Mouse (Mus musculus) neural tube, embryonic 13.5 days (tissue): ENCODE measurements around the gene Trim47. TPM values are rescaled to one million over a fixed set of nuclear protein-coding genes. Genes with fewer than 3 reads are reported as not detected.
A peak's percentile ranks its signal among the peaks of the same experiment; 100 is the strongest.

Experiments used
- ATAC-seq: fragments of 200-750 bp; cut with Nextera tagmentation; 2 replicates; pipeline ENCODE4 v1.8.0; 2017; ENCODE audit warnings: low read depth, mild to moderate bottlenecking, moderate TSS enrichment, moderate library complexity
- H3K27ac ChIP-seq: fragments of 300-500 bp; sonication (generic); replicated peaks from 2 replicates; pipeline ENCODE4 v1.5.1; 2015; ENCODE audit warnings: moderate library complexity, mild to moderate bottlenecking, inconsistent platforms
- H3K27me3 ChIP-seq: fragments of 300-500 bp; sonication (generic); 2 replicates; pipeline ENCODE4 v1.6.1; 2015; ENCODE audit warnings: mild to moderate bottlenecking, inconsistent platforms
- H3K36me3 ChIP-seq: fragments of 300-500 bp; sonication (generic); 2 replicates; pipeline ENCODE4 v1.6.1; 2015; ENCODE audit warnings: mild to moderate bottlenecking, inconsistent platforms
- H3K4me1 ChIP-seq: fragments of 300-500 bp; sonication (generic); replicated peaks from 2 replicates; pipeline ENCODE4 v1.6.1; 2015; ENCODE audit warnings: inconsistent platforms
- H3K4me2 ChIP-seq: fragments of 300-500 bp; sonication (generic); 2 replicates; pipeline ENCODE4 v1.6.1; 2015; ENCODE audit warnings: inconsistent platforms, mild to moderate bottlenecking, moderate library complexity
- H3K4me3 ChIP-seq: fragments of 300-500 bp; sonication (generic); 2 replicates; pipeline ENCODE4 v1.5.1; 2015; ENCODE audit warnings: mild to moderate bottlenecking, inconsistent platforms
- H3K9ac ChIP-seq: fragments of 300-500 bp; sonication (generic); 2 replicates; pipeline ENCODE4 v1.6.1; 2015; ENCODE audit warnings: moderate library complexity, mild to moderate bottlenecking, inconsistent platforms
- H3K9me3 ChIP-seq: fragments of 300-500 bp; sonication (generic); 2 replicates; pipeline ENCODE4 v1.6.1; 2016; ENCODE audit warnings: inconsistent platforms
- WGBS: fragments of 180-500 bp; shearing (Covaris S2); methylation state at CpG from one replicate; pipeline ENCODE4 v1.1.7; 2015; 5-methylcytosine and 5-hydroxymethylcytosine counted together
- polyA plus RNA-seq: library from polyadenylated mRNA; unstranded; fragments of >200 nt; fragmentation: Nextera tagmentation; extraction: Ambion mirVana; gene quantifications from 2 replicates; pipeline ENCODE4 v1.2.1, GENCODE M21; 2015

Trim47 gene
- polyA plus RNA-seq, 1 experiment from 2014 or later: 4.3 TPM

DNA sequence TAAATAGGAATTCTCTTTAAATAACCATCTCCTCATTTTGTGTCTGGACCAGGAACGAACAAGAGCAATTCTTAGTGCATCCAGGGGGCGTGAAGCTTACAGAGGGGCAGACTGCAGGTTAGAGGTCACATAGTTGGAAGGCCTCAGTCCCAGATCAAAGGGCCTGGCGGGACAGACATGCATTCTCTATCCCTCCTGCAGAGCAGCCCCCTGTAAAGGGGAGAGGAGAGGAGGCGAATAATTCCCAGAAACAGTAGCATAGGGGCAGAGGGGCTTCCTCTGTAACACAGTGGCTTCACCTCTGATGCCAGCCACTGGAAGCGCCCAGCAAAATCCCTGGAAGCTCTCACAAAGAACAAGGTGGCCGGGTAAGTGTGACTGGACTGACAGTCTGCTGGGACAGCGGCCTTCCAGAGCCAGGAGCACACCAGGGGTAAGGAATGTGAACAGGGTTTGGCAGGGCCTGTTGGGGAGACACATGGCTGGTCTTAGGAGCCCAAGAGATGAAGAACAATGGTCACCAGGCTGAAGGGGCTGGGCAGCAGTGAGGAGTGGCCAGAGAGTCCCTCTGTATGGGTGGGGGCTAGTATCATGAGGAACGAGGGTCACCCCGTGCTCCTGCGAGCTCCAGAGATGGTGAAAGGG, 48.2 kb downstream of the Trim47 start:
- Histone ChIP-seq H3K4me2 (peak overlapping the region; percentile 59), H3K9me3 (no peaks in the 10 kb centered on the region), H3K9ac (peak overlapping the region; percentile 47; the same call in 1 of the 2 replicates), H3K4me3 (no peak overlapping the region), H3K27me3 (no peaks in the 10 kb centered on the region), H3K4me1 (peaks cover 23% of the 10 kb centered on the region), H3K36me3 (peaks cover 51% of the 10 kb centered on the region), H3K27ac (peak overlapping the region; percentile 46; the same call in 1 of the 2 replicates)
- WGBS: 25% methylated on average over 10 of the region's 10 CpGs
- ATAC-seq: no peak

DNA sequence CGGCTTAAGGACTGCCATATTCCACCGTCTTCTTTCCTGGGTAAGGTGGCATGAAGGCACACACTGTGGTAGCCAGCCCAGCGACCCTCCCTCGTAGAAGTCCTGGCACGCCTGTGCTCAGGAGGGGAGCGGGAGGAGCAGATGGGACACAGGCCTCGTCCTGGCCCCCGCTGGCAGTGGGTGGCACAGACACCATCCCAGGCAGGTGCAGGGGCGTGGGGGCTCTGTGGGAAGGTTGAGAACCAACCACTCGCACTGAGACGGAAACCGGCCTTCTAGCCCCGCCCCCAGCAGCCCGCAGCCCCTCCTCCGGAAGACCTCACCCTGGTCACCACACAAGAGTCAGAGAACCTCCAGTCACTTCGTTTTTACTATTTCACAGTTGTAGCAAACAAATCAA, 48.8 kb downstream of the Trim47 start:
- 8% methylated on average over 16 of the region's 16 CpGs for WGBS
- peak overlapping the region; percentile 59 for H3K4me2 ChIP-seq
- H3K4me1 ChIP-seq: peaks cover 23% of the 10 kb centered on the region
- peak overlapping the region; percentile 69 for H3K9ac ChIP-seq
- peaks cover 46% of the 10 kb centered on the region for H3K36me3 ChIP-seq
- H3K9me3 ChIP-seq: no peaks in the 10 kb centered on the region
- H3K4me3 ChIP-seq: peak overlapping the region; percentile 31
- ATAC-seq: peak; percentile 53
- no peaks in the 10 kb centered on the region for H3K27me3 ChIP-seq
- H3K27ac ChIP-seq: no peak overlapping the region

DNA sequence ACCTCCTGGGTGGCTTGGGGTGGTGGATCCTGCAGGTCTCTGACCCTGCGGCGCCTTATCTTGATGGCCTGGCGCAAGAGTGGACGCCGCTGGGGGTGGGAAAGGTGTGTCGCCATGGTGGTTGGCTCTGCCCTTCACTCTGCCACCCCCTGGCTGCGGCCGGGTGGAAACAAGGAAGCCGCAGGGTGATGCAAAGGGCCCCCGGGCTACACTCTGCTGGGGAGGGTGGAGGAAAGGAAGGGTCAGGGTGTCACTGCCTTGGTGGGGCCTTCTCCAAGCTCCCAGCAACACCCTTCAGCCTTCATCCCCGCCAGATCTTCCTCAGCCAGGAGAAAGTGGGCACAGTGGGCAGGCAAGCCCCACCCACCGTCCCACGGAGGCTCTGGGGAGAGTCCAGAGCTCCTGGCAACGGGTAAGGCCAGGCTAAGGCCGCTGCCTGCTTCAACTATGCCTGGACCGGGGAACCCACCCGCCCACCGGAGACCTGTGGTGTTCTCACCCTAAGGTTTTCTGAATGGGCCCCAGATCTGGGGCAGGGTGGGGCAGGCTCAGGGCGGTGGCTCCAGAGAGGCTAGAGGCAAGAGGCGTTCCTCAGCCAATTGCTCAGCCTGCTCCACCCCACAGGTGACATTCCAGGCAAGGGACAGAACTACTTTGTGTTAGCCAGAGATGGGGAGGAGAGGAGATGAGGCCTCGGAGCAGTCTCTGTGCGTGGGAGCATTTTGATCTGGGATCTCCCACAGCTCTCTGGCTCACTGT, 49.4 kb downstream of the Trim47 start, which contains the start of gene Unc13d:
Gene Unc13d (minus strand): TSS at position 516 of the 759 bp plus-strand sequence.
- peaks cover 41% of the 10 kb centered on the region for H3K36me3 ChIP-seq
- H3K27ac ChIP-seq: peak within 1 kb of the TSS; percentile 46; the same call in 1 of the 2 replicates
- peak within 1 kb of the TSS; percentile 31 for H3K4me3 ChIP-seq
- H3K9me3 ChIP-seq: no peaks in the 10 kb centered on the region
- H3K4me1 ChIP-seq: peaks cover 23% of the 10 kb centered on the region
- ATAC-seq: no peak
- peak within 1 kb of the TSS; percentile 69 for H3K9ac ChIP-seq
- no peaks in the 10 kb centered on the region for H3K27me3 ChIP-seq
- peak within 1 kb of the TSS; percentile 59 for H3K4me2 ChIP-seq
- WGBS: 70% methylated on average over 22 of the region's 22 CpGs

DNA sequence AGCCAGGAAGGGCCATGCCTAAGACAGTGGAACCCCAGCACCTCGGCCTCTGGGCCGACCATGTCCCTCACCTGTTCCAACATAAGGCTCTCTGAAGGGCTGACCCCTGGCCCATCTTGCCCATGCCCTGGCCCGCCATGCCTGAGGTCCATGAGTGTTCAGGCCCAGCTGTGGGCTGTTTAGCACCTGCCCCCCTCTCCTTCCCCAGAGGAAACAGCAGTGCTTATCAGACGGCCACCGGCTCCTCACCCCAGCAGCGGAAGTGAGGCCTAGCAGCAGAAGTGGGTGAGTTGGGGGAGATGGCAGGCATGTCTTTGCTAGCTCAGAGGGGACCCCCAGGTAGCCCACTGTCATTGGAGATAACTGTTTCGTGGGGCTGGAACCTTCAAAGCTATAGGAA, 50.2 kb downstream of the Trim47 start:
- no peak overlapping the region for H3K4me2 ChIP-seq
- H3K27ac ChIP-seq: no peak overlapping the region
- peaks cover 33% of the 10 kb centered on the region for H3K36me3 ChIP-seq
- WGBS: 79% methylated on average over 7 of the region's 7 CpGs
- no peaks in the 10 kb centered on the region for H3K9me3 ChIP-seq
- H3K4me1 ChIP-seq: peaks cover 23% of the 10 kb centered on the region
- no peak overlapping the region for H3K9ac ChIP-seq
- ATAC-seq: no peak
- no peaks in the 10 kb centered on the region for H3K27me3 ChIP-seq
- H3K4me3 ChIP-seq: no peak overlapping the region

DNA sequence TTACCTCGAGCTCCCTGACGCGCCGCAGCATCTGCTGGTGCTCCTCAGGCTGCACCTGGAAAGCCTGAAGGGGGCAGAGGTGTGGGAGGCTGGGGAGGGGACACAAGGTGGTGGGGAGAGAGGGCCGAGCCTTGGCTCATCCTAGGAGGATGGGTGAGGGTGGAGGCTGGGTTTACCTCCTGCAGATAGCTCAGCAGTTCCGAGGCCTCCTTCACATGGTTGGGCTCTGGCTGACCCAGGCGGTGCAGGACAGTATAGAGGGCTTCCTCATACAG, 50.8 kb downstream of the Trim47 start:
- H3K4me1 ChIP-seq: peaks cover 23% of the 10 kb centered on the region
- no peak overlapping the region for H3K4me3 ChIP-seq
- WGBS: 73% methylated on average over 7 of the region's 7 CpGs
- no peaks in the 10 kb centered on the region for H3K27me3 ChIP-seq
- H3K9ac ChIP-seq: no peak overlapping the region
- no peak for ATAC-seq
- no peaks in the 10 kb centered on the region for H3K9me3 ChIP-seq
- H3K4me2 ChIP-seq: no peak overlapping the region
- H3K36me3 ChIP-seq: peaks cover 26% of the 10 kb centered on the region
- no peak overlapping the region for H3K27ac ChIP-seq

DNA sequence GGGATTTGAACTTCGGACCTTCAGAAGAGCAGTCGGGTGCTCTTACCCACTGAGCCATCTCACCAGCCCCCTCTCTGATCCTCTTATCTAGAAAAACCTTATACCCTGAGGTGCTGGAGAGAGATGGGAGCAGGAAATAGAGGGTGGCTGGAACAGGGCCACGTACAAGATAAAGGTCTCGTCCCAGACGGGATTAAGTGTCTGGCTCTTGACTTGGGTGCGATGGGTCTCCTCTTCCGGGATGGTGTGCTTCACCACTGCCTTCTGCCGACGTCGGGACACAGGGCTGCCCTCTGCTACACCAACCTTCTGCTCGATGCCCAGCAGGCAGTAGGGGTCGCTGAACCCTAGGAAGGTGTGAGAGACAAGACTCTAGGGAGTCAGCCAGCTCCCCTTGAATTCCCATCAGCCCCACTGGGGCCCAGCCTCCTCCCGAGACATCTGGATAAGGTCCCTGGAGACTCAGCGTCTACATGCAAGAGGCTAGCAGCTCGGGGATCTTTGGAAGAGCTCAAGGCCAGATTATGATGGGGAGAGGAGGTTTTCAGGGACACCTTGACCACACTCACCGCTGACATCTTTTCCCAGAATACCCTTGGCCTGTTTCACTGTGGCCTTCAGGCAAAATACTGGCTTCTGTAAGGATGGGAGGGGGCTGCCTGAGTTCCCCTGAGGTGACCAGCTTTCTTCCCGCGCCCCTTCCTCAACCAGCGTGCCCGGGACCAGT, 51.3 kb downstream of the Trim47 start:
- peaks cover 23% of the 10 kb centered on the region for H3K4me1 ChIP-seq
- ATAC-seq: no peak
- H3K36me3 ChIP-seq: peaks cover 21% of the 10 kb centered on the region
- no peak overlapping the region for H3K27ac ChIP-seq
- H3K4me2 ChIP-seq: no peak overlapping the region
- no peak overlapping the region for H3K9ac ChIP-seq
- WGBS: 55% methylated on average over 20 of the region's 20 CpGs
- no peak overlapping the region for H3K4me3 ChIP-seq
- H3K9me3 ChIP-seq: no peaks in the 10 kb centered on the region
- no peaks in the 10 kb centered on the region for H3K27me3 ChIP-seq

DNA sequence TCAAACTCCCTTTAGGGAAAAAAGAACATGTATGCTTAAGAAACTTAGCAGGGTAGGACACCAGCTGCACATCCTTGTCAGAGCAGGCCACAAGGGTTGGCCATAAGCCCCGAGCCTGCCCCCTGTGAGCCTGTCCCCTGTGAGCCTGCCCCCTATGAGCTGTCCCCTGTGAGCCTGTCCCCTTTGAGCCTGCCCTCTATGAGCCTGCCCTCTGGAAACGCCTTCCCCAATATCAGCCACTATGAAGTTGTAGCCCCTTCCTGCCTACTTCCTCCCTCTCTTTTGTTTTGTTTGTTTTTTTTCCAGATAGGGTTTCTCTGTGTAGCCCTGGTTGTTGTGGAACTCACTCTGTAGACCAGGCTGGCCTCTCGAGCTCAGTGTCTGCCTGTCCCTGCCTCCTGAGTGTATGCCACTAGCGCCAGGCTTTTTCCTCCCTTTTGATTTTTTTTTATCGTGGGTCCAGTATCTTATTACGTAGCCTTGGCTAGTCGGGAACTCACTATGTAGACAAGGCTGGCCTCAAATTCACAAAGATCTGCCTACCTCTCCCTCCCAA, 52.5 kb downstream of the Trim47 start:
- ATAC-seq: no peak
- 66% methylated on average over 7 of the region's 7 CpGs for WGBS
- Histone ChIP-seq H3K4me1 (peaks cover 23% of the 10 kb centered on the region), H3K9me3 (no peaks in the 10 kb centered on the region), H3K27me3 (no peaks in the 10 kb centered on the region), H3K4me3 (no peak overlapping the region), H3K36me3 (peaks cover 9% of the 10 kb centered on the region), H3K4me2 (no peak overlapping the region), H3K27ac (no peak overlapping the region), H3K9ac (no peak overlapping the region)

DNA sequence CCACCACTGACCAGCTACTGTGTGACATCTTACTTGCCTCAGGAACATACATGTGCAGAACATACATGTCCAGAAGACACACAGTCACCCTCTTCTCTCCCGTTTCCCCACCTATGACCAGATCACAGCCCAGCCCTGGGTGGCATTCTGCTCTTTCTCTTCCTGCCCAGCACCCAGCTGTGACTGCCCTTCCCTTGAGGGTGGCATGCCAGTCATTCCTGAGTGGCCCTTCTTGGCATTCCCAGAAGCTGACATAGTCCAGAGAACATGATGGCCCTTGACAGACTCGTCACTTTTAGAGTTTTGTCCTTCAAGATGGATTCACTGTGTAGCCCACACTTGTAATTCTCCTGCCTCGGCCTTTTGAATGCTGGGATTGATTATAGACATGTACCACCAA, 54.4 kb downstream of the Trim47 start:
- WGBS: 86% methylated on average over 3 of the region's 3 CpGs
- Histone ChIP-seq H3K27ac (no peak overlapping the region), H3K4me2 (no peak overlapping the region), H3K9ac (no peak overlapping the region), H3K4me3 (no peak overlapping the region), H3K4me1 (peaks cover 7% of the 10 kb centered on the region; the same call in 1 of the 2 replicates), H3K36me3 (no peaks in the 10 kb centered on the region), H3K27me3 (no peaks in the 10 kb centered on the region), H3K9me3 (no peaks in the 10 kb centered on the region)
- ATAC-seq: no peak

DNA sequence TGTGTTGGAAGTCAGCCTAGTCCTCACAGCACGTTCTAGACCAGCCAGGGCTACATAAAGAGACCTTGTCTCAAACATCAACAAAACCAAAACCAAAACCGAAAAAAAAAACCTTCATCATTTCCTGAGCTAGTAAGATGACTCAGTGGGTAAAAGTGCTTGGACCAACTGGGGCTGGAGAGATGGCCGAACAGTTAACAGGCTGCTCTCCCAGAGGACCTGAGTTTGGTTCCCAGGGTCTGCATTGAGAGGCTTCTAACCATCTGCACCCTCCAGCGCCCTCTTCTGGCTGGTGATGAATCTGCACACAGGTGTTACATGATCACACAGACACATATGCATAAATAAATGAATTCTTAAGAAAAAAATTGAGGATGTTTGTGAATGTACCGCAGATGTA, 55.5 kb downstream of the Trim47 start:
- Histone ChIP-seq H3K36me3 (no peaks in the 10 kb centered on the region), H3K4me2 (no peak overlapping the region), H3K9me3 (no peaks in the 10 kb centered on the region), H3K9ac (no peak overlapping the region), H3K4me1 (no peaks in the 10 kb centered on the region), H3K27me3 (no peaks in the 10 kb centered on the region), H3K27ac (no peak overlapping the region), H3K4me3 (no peak overlapping the region)
- WGBS: 61% methylated on average over 5 of the region's 5 CpGs
- no peak for ATAC-seq

DNA sequence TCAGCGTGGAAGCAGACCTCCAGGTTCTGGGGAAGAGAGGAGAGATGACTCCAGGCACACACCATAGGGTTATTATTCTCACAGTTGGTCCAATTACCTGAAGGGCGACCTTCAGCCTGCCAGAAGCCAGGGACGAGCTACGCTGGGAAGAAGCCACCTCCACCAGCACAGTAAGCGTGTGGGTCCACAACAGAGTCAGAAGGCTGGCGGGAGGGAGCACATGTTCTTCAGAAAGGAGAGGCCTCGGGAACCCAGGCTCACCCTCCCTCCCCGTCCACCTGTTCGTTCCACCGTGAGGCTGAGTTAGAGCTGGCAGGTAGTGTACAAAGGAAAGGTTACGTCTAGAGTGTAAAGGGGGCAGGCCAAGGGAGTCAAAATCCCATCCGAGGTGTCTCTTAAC, 61.7 kb downstream of the Trim47 start:
- Histone ChIP-seq H3K9me3 (no peaks in the 10 kb centered on the region), H3K9ac (no peak overlapping the region), H3K27me3 (no peaks in the 10 kb centered on the region), H3K4me2 (no peak overlapping the region), H3K4me3 (no peak overlapping the region), H3K27ac (no peak overlapping the region), H3K4me1 (no peaks in the 10 kb centered on the region), H3K36me3 (peaks cover 30% of the 10 kb centered on the region)
- 84% methylated on average over 12 of the region's 12 CpGs for WGBS
- no peak for ATAC-seq

DNA sequence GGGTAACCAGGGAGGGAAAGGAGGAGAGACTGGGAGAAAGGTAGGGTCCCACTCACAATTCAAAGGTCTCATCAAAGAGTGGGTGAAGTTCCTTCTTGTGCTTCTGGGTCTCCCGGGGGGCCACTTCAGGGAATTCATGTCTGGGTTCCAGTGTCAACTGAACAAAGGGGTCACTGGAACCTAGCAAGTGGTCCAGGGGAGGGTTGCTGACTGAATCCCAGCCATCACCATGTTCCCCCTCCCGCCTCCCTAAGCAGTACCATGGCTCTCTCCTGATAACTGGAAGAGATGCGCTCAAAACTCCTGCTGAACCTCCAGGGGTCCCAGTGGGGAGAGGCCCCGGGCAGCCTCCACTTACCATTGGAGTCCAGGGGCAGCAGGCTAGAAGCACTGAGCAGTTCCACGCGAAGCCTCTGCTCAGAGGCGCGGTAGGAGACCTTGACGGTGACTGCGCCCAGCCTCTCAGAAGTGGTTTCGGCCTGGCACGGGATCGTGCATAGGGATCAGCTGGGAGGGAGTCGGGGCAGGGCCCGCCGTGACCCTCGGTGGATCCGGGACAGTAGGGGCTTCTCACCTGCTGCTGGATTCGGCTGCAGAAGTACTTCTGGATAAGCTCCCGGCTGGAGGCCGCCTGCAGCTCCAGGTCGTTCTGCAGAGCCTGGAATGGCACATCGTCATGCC, 62.7 kb downstream of the Trim47 start:
- Histone ChIP-seq H3K9me3 (no peaks in the 10 kb centered on the region), H3K27me3 (no peaks in the 10 kb centered on the region), H3K36me3 (peaks cover 40% of the 10 kb centered on the region), H3K27ac (no peak overlapping the region), H3K4me3 (no peak overlapping the region), H3K9ac (no peak overlapping the region), H3K4me2 (no peak overlapping the region), H3K4me1 (no peaks in the 10 kb centered on the region)
- WGBS: 66% methylated on average over 23 of the region's 23 CpGs
- no peak for ATAC-seq

DNA sequence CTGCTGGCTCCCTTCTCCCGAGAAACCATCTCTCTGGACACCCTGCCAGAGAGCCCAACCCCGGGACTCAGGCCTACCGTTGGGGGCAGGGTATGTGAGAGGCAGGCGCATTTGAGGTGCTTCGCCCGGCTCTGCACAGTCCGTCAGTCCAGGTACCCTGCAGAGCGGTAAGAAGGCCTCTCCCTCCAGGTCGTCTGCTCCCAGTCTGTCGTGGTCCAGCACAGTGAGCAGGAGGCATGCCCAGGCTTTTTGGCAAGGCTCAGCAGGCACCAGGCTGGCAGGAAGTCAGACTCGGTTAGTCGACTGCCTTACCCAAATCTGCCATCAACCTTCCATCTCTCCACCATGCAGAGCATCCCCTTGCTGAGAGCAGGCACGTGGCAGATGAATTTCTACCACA, 63.4 kb downstream of the Trim47 start:
- 62% methylated on average over 13 of the region's 13 CpGs for WGBS
- no peak overlapping the region for H3K9ac ChIP-seq

More for the DNA sequence above, 63.4 kb downstream of the Trim47 start:
- Histone ChIP-seq H3K4me3 (no peak overlapping the region), H3K36me3 (peaks cover 48% of the 10 kb centered on the region), H3K27ac (no peak overlapping the region), H3K27me3 (no peaks in the 10 kb centered on the region), H3K4me1 (no peaks in the 10 kb centered on the region), H3K4me2 (no peak overlapping the region), H3K9me3 (no peaks in the 10 kb centered on the region)
- ATAC-seq: no peak
